Mouse (Mus musculus) layer of hippocampus, adult 18-20 months (tissue): ENCODE results near the gene Lrrn4. TPM values are rescaled to one million over a fixed set of nuclear protein-coding genes. Genes with fewer than 3 reads are reported as not detected.
A peak's percentile ranks its signal among the peaks of the same experiment; 100 is the strongest.

ENCODE experiments used
- DNase-seq, 2 experiments: peaks; one replicate each; pipeline ENCODE4 v3.0.0; 2022; ENCODE audit warnings: low spot score in 2 of 2
- long read RNA-seq: library from polyadenylated mRNA; stranded (forward); transcript quantifications from one replicate; pipeline ENCODE4 v2.0.0, GENCODE M21; 2021
- total RNA-seq, 2 experiments: library from RNA; stranded (reverse); gene quantifications; 2 replicates each; pipeline ENCODE4 v1.2.3; 2021

Gene Lrrn4
- total RNA-seq: under 1 TPM; 0.84 to 0.87 TPM
- long read RNA-seq, partial matches to known transcripts: 1 of 1 reads
- long read RNA-seq, other reads (novel, unspliced or antisense): 0 of 1 reads

DNA sequence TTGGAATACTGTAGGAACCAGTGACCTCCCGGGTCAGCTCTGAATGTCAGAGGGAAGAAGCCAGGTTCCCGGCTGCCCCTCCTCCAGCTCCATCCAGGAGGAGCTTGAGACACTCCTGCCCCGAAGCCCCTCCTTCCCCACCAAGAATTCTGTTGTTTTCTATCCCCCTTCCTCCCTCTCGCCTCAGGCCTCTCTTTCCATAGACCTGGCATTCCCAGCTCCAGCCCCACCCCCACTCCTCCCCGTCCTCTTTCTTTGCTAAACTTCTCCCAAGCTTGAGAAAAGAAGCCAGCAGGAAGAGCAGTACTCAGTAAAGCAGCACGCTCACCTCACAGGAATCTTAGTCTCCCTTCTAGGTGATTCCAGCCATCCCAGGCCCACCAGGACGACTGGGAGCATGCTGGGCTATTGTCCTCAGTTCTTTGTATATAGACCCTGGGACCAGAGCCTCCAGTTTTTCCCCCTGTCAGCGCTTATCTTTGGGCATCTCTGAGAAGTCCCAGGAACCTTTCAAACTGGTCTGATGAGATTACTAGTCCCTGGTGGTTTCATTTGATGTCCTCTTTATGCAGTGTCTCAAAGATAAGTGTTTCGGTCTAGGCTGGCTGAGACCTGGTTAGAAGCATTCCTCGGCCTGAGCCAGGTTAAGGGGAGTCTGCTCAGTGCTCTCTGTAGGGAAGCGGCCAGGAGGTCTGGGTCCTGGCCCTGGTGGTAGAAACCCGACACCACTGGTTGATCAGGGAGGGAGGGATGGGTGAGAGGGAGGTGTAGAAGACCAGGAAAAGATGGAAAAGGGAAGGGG, at the start of gene Lrrn4:
TSS of gene Lrrn4 (minus strand) at position 48 of the 802 bp plus-strand sequence.
- DNase-seq: no peak

DNA sequence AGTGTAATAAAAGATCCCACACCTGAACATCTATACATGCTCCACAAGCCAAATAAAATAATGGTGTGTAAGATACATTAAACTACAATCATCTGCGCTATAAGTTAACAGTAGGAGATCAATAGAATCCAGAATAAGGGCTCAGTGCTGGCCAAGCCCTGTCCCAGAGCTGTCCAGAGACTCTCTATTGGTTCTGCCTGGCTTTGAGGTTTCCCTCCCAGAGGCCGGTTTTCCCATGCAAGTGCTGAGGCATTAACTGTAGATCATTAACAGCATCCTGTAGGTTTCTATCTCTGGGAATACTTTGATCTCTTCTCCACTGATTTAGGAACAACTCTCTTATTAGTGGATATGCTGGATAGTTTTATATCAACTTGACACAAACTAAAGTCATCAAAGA, 48.3 kb upstream of the Lrrn4 start:
- no peak for DNase-seq

DNA sequence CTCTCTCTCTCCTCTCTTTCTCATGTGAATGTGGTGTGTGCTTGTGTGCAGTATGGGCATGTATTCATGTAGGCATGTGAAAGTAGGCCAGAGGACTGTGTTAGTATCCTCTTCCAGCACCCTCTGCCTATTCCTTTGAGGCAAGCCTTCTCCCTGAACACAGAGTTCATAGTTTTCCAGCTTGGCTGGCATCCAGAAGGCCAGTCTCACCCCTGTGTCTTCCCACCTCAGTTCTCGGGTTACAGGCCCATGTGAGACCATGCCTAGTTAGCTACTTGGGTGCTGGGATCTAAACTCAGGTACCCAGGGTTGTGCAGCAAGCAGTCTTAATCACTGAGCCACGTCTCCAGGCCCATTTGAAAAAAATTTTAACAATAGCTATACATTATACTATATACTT, 47.2 kb upstream of the Lrrn4 start:
- DNase-seq: no peak

- no peak for DNase-seq
These were observed 46.6 kb upstream of the Lrrn4 start for GRCm38 (mm10) chr2:132927298-132927697.

DNA sequence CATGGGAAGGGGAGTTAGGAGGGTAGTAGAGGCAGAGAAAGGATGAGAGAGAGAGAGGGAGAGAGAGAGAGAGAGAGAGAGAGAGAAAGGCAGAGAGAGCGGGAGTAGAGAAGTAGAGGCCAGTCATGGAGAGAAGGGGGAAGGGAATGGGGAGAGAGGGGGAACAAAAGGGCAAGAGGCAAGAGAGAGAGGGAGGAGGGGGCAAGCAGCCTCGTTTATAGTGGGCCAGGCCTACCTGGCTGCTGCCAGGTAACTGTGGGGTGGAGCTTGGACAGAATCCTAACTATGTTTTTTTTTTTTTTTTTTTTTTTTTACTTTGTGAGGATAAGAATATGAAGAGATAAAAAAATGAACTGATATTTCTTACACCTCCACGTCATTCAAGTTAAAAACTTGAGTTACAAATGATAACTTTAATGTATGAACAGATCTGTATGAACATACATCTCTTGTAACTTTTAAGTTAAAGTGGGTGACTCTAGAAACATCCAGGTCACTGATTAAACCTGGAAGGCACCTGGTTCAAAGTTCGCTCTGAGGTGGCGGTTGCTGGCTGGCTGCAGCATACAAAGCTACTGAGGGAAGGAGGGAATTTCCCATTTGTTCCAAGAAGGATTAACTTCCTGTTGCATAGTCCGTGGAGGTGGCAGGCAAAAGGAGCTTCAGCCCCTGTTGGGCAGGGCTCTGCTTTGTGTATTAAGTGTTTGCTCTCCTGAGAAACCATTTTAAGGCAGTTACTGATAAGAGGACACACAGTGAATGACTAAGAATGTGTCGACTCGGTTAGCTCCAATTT, 42.8 kb upstream of the Lrrn4 start:
- DNase-seq: no peak

GRCm38 (mm10) chr2:132922076-132922873, 41.6 kb upstream of the Lrrn4 start:
- DNase-seq: no peak

DNA sequence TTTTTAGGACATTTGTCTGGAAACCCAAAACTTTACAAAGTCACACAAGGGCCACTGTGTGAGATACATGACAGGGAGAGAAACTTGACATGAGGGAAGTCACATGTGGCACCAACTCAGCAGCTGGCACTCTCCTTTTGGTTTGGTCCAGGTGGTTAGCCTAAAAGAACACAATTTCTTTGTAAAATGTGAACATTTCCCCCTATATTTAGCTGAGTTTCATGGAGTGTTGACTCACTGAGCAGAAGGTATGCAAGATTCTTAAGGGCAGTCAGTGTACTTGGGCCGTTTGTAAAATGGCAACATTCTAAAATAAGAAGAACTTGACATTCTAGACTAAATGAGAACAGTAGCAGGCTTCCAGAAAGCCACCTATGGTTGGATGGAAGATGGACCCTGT, 34.1 kb upstream of the Lrrn4 start:
- no peak for DNase-seq

GRCm38 (mm10) chr2:132906763-132907162, 26.1 kb upstream of the Lrrn4 start:
- DNase-seq: peak in 1 of 2 experiments; percentile 76

- no peak for DNase-seq
These were observed 24.3 kb upstream of the Lrrn4 start for GRCm38 (mm10) chr2:132904961-132905360.

- peak in 1 of 2 experiments; percentile 87 for DNase-seq
These were observed 22.8 kb upstream of the Lrrn4 start for GRCm38 (mm10) chr2:132903498-132903897.

- no peak for DNase-seq
These were observed 21.4 kb upstream of the Lrrn4 start for GRCm38 (mm10) chr2:132902056-132902455.

- DNase-seq: no peak
These were observed 20.9 kb upstream of the Lrrn4 start for GRCm38 (mm10) chr2:132901636-132902035.

DNA sequence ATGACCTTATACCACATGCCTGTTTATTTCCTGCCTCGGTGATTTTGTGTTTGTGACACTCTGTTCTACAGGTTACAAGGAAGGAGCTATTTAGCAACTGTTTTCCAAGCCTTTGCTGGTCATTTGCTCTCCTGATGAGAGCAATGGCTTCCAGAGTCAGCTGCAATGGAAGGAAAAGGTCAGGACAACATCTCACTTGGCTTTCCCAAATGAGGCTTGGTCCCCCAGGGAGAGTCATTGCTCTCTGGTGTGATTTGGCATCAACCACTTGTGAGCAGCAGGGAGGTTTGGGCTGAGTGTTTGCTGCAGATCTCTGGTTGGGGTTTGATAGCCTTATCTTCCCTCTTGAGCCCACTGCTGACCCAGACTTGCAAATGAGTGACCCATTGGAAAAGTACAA, 19.9 kb upstream of the Lrrn4 start:
- DNase-seq: no peak

- no peak for DNase-seq
These were observed 17.5 kb upstream of the Lrrn4 start for GRCm38 (mm10) chr2:132898211-132898610.

DNA sequence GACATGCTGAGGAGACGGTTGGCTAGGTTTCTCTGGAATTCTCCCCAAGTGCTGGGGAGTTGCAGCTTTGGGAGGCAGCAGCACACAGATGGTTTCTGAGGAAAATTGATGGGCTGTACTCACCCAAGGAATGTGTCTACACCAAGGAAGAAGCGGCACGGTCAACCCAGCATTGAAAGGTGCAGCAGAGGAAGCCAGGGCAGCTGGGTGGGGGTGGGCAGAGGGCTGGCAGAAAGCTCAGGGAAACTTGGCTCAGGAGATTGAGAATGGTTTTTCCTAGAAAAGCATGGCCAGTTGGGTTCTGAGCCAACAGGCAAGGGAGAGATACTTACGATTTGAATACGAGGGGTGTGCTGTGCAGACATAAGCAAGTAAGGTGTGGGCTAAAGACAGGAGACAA, 13.1 kb upstream of the Lrrn4 start:
- no peak for DNase-seq

DNA sequence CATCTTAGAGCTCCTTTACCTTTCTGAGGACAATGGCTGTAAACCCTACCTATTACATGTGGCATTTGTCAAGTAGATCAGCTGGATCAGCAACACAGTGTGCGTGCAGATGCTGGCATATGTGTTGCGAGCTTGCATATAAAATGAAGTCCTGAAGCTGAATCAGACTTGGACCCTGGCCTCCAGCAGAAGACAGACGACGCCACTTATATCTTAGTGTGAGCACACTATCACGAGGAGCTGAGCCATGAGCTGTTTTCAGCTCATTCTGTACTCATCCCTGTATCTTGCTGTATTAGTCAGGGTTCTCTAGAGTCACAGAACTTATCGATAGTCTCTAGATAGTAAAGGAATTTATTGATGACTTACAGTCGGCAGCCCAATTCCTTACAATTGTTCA, 4.6 kb upstream of the Lrrn4 start:
- DNase-seq: no peak

GRCm38 (mm10) chr2:132884303-132884967, 3.7 kb upstream of the Lrrn4 start:
- DNase-seq: no peak

GRCm38 (mm10) chr2:132879261-132880044, 1.2 kb downstream of the Lrrn4 start:
- peak in 1 of 2 experiments; percentile 37 for DNase-seq

- no peak for DNase-seq
These were observed 3.7 kb downstream of the Lrrn4 start for GRCm38 (mm10) chr2:132876991-132877390.
